Mouse (Mus musculus) bone marrow macrophage, adult 2 months (primary cell): ENCODE measurements around the gene Entpd5. TPM values are rescaled to one million over a fixed set of nuclear protein-coding genes. Genes with fewer than 3 reads are reported as not detected.

Experiments used
- H3K27ac ChIP-seq: 2 replicates; pipeline ENCODE4 v1.5.1; 2012; ENCODE audit warnings: low read depth, low read length; ENCODE audit not compliant: insufficient read depth
- H3K4me1 ChIP-seq: 2 replicates; pipeline ENCODE4 v1.6.1; 2012; ENCODE audit warnings: low read length; ENCODE audit not compliant: control insufficient read depth, insufficient read depth
- H3K4me3 ChIP-seq: 2 replicates; pipeline ENCODE4 v1.5.1; 2012; ENCODE audit warnings: mild to moderate bottlenecking, low read length, moderate library complexity; ENCODE audit not compliant: insufficient read depth
- CTCF ChIP-seq: IDR thresholded peaks from 2 replicates; pipeline ENCODE4 v1.5.1; 2012; ENCODE audit warnings: low read depth, mild to moderate bottlenecking, low read length, moderate library complexity
- POLR2A ChIP-seq: IDR thresholded peaks from 2 replicates; pipeline ENCODE4 v1.6.1; 2012; ENCODE audit warnings: mild to moderate bottlenecking, low read depth, low read length, borderline replicate concordance
- polyA plus RNA-seq: library from polyadenylated mRNA; stranded (reverse); fragments of >200 nt; gene quantifications from 2 replicates; pipeline ENCODE4 v1.2.4, GENCODE M21; 2012; ENCODE audit not compliant: missing spikeins, insufficient read depth, insufficient read length

The Entpd5 gene
- polyA plus RNA-seq, result 14.2 and 18.7 TPM in 2 replicates

DNA sequence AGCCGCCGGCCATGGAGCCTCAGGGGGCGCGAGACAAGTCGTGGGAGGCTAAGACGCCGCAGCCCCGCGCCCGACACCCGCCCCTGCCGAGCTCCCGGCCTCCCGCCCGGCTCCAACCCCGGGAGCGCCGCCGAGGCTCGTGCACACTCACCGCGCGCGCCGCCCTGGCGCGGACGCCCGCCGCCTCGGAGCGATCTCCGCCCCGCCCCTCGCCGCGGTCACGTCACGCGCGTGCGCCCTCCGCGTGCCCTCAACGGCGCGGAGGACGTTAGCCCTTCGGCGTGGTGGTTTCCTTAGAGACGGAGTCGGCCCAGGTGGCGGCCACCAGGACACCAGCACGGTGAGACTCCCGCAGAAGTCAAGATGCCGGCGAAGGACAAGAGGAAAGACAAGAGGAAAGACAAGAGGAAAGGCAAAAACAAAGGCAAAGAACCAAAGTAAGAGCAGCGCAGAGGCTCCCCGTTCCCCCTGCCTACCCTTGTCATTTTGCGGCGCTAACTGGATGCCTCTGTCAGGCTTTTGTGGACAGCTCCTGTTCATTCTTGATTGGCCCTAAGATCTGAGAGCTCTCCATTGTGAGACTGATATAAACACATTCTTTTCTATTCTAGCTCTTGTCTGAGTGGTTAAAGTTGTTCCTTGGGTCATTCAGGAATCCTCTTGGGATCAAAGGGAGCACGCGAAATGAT is at the start of gene Entpd5, which contains the start of gene Bbof1:
Gene Entpd5, minus strand, starts transcription at position 211 of the 689 bp plus-strand sequence.
Gene Bbof1, plus strand, starts transcription at position 253 of the 689 bp plus-strand sequence.
- Histone ChIP-seq H3K4me1 (peaks cover 8% of the 10 kb centered on the region; the same call in 1 of the 2 replicates), H3K4me3 (peak within 1 kb of the TSS; percentile 86), H3K27ac (no peak within 1 kb of the TSS)
- TF ChIP-seq POLR2A (no peak), CTCF (no peak)

DNA sequence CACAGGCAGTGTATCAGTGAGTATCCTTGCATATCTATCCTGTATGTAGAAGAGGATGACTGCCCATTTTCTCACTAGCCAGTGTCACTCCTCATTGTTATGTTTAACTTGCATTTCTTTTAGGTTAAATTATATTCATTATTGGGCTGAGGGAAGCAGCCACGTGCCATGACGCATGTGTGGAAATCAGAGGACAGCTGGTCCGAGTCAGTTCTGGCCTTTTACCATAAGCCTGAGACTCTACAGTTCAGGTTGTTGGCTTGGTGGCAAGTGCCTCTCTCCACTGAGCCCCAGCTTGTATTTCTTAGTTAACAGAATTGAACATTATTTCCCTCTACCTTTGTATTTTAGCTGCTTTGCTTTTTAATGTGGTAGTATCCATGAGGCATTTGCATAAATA is 48.1 kb upstream of the Entpd5 start:
- TF ChIP-seq CTCF, result no peak
- no peak for TF ChIP-seq POLR2A
- Histone ChIP-seq H3K4me3 (no peak overlapping the region), H3K4me1 (peaks cover 8% of the 10 kb centered on the region)

DNA sequence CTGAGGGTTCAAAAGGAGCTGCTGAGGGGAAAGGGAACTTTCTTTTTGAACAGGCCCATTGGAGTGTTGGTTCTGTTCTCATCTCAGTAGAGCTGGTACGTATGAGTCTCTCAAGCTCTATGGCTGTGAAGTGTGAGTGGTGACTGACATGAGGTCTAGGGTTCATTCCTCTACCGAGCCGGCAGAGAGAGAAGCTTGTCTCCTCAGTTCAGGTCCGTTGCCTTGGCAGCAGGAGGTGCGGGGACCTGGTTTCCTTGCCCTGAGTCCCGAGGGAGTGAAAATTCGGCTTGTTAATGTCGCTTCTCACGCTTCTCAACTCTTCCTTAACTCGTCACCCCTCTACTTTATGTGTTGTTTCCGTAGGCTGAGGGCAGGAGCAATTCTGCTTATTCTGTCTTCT is 43.0 kb upstream of the Entpd5 start:
- Histone ChIP-seq H3K4me1 (peaks cover 10% of the 10 kb centered on the region), H3K4me3 (peak overlapping the region; percentile 80), H3K27ac (peak overlapping the region; percentile 39)
- TF ChIP-seq POLR2A (no peak), CTCF (no peak)

More for the DNA sequence above, 48.1 kb upstream of the Entpd5 start:
- no peak overlapping the region for H3K27ac ChIP-seq

DNA sequence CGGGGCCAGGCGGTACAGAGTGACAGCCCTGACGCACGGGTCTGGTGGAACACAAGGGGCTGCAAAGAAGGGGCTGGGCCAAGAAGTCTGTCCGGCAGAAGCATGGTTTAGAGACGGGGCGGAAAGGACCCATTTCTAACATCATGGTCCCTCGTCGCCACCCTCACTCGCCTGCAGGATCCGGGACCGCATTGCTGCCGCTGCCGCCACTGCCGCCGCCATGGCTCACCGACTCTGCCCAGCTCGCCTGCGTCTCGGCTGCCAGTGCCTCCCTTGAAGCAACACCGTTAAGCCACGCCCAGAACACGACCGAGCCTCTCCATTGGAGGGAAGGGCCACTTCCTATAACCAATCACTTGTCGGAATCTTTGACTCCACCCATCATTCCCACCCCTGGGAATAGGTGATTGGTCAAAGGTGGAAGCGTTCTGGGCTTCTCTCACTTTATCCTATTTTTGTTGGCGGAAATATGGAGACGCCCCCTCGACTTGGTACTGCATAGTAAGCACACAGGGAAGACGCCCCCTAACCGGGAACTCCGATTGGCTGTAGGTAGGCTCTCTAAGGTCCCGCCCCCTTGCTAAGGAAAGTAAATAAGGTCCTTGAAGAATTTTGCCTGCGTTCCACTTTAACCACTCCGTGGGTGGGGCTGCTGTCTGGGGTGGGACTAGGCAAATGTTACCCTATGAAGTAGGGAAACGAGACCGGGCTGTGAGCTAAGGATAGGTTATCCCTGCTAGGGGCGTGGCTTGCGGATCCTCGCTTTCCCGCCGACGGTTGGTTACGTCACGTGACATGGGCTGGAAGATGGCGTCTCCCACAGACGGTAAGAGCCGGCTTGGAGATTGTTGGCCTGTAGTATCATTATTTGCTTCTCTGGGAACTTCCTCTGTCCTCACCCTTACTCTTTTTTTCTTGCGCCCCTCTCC is 42.2 kb upstream of the Entpd5 start, which contains the start of the genes Aldh6a1 and Lin52:
Gene Aldh6a1, minus strand, starts transcription at position 287 of the 929 bp plus-strand sequence.
Gene Lin52, plus strand, starts transcription at position 705 of the 929 bp plus-strand sequence.
- H3K4me1 ChIP-seq, result peaks cover 10% of the 10 kb centered on the region
- TF ChIP-seq CTCF, result no peak
- no peak for TF ChIP-seq POLR2A
- peak within 1 kb of the TSS; percentile 39 for H3K27ac ChIP-seq
- peak within 1 kb of the TSS; percentile 80 for H3K4me3 ChIP-seq

DNA sequence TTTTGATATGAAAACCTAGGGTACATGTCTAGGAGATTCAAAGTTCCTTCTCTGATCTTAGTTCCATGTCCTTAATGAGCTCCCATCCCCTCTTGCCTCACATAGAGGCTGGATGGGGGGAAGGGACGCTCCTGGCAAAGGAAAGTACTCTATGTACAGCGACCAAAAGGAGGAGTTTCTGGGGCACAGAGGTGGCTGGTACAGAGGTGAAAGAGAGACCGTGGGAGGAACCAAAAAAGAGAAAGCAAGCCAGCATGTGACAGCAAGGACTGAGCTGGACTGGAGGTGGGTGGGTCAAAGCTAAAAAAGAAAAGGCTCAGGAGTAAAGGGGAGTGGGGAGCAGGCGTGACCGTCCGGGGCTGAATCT is 41.5 kb upstream of the Entpd5 start:
- TF ChIP-seq POLR2A, result no peak
- no peak for TF ChIP-seq CTCF
- Histone ChIP-seq H3K4me3 (peak overlapping the region; percentile 79), H3K27ac (peak overlapping the region; percentile 8; the same call in 1 of the 2 replicates), H3K4me1 (peaks cover 10% of the 10 kb centered on the region)

DNA sequence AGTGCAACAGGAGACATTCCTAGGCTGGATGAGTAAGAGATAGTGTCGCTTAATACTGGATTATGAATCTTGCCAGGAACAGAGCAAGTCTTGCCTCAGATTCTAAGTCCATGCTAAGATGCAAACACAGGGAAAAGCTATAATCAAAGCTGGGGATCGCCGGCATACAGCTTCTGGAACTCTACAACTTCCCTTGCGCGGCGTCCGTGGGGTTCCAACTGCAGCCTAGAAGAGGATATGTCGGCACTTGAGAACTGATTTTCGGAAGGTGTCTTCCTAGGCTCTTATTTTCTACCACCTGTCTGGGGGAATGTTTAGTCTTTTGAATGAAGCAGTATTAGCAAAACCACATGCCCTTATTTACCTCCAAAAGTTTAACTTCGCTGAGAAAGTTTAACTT is 41.1 kb upstream of the Entpd5 start:
- Histone ChIP-seq H3K27ac (no peak overlapping the region), H3K4me1 (peaks cover 10% of the 10 kb centered on the region), H3K4me3 (peak overlapping the region; percentile 79)
- TF ChIP-seq CTCF (no peak), POLR2A (no peak)

DNA sequence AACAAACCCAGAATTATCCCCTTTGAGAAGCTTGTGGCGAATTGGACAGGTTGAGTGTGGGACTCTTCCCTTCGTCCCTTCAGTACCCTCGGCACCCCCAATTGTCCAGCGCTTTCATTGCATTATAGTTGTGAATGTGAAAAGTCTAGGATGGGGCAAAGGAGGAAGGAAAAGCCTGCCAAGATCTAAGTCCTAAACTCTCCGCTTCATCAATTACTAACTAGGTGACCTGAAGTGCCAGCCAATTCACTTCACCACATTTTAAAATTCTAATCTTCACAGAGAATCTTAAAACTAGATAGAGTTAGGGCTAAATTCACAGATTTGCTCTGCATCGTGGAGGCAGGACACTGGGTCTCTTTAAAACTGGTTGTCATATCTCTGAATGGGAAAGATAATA is 39.4 kb upstream of the Entpd5 start:
- TF ChIP-seq POLR2A (no peak), CTCF (no peak)
- H3K4me1 ChIP-seq, result peaks cover 10% of the 10 kb centered on the region
- no peak overlapping the region for H3K4me3 ChIP-seq
- H3K27ac ChIP-seq, result no peak overlapping the region

DNA sequence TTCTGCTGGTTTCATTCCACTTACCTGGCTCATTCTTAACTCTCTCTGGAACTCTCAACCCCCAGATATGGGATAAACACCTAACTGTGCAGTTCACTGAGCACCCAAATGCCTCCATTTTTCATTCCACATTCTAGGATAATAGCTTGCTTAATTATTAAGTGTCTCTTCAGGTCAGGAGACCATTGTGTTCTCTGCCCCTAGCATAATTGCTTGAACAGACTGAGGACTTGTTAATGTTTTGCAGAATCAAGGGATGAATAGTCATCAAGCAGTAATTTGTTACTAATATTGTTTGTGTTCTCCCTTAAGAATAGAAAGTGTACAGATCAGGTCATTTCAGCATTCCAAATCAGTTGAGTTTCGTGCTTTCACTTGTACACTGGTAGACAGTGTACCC is 38.6 kb upstream of the Entpd5 start:
- Histone ChIP-seq H3K4me3 (no peak overlapping the region), H3K27ac (no peak overlapping the region), H3K4me1 (peaks cover 4% of the 10 kb centered on the region)
- TF ChIP-seq CTCF (no peak), POLR2A (no peak)

DNA sequence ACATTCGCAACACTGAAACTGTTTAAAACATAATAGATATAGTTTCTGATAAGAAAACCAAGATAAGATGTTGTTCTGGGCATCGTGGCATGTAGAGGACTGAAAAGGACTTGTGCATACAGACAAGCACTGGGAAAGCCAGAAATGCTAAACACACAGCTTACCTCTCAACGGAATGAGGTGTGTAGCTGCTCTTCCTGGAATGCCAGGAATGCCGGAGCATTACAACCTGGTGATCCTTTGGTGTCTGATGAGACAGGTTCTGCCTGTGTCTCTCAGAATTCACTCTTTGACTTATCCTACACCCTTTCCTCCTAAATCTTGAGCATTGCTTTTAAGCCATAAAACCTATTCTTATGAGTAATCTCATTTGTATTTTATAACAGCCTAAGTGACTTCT is 33.7 kb upstream of the Entpd5 start:
- H3K27ac ChIP-seq, result no peak overlapping the region
- H3K4me3 ChIP-seq, result no peak overlapping the region
- no peaks in the 10 kb centered on the region for H3K4me1 ChIP-seq
- no peak for TF ChIP-seq CTCF
- no peak for TF ChIP-seq POLR2A
